Mouse (Mus musculus) lung, adult 2 months (tissue): ENCODE results near the gene Hcfc1.
A peak's percentile ranks its signal among the peaks of the same experiment; 100 is the strongest.

ENCODE experiments used
- CTCF ChIP-seq: fragments of 200-500 bp; IDR thresholded peaks from 2 replicates; pipeline ENCODE4 v1.5.1; 2011; ENCODE audit warnings: mild to moderate bottlenecking, low read length, control low read depth; ENCODE audit not compliant: insufficient read depth
- POLR2A ChIP-seq: fragments of 200-500 bp; IDR thresholded peaks from 2 replicates; pipeline ENCODE4 v1.6.1; 2011; ENCODE audit warnings: low read depth, mild to moderate bottlenecking, control low read depth, low read length, borderline replicate concordance; ENCODE audit errors: extremely low read depth

- TF ChIP-seq CTCF = peak; percentile 25; the same call in 1 of the 2 replicates
- no peak for TF ChIP-seq POLR2A
These were observed 70.4 kb downstream of the Hcfc1 start, which contains the start of gene L1cam for GRCm38 (mm10) chrX:73895719-73896118.
